In the genomic region with DNA sequence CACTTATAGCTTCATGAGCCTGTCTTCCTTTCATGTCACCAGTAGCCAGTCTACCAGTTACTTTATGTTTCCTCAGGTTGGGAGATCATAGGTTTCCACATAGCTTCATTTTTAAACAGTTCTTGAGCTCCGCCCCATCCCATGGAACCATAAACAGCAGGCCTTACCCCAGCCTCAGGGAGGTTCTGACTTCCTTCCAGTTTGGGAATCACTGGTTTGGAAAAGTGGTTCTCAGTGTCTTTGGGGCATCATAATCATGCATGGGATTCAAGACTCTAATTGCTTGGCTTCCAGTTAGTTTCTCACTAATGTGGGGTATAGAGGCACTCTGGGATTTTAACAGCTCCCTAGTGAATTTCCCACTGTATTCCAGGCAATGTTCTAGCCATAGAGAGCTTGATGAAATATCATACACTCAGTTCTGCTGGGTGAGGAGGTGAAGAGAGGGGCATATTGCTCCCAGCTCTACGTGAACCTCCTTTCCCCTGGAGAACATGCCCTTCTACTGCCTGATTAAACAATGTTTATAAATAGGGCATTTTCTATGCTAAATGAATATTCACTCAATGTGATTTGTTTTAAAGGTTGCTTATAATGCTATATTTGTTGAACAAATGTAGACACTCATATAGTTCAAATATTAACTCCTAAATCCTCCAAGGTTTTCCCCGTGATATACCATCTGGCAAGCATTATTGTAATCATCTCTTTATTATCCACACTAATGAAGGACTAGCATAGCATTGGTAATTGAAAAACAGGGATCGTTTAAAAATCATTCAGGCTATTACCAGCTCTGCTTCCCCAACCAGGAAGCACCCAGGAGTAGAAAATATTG, we compare ENCODE assay signal across 21 mouse cellular contexts.
"Had no signal": no experiment of that assay in that cellular context is flagged by ENCODE, and none has a peak within 500 bp of the region (broad histone marks: within the 10 kb centered on the region; RNA-seq: fewer than 3 reads in every experiment).

No protein-coding gene starts in this region.

- H3K27me3 ChIP-seq: limb, embryonic 13.5 days; liver, embryonic 12.5 days; liver, embryonic 15.5 days; lung, embryonic 15.5 days; megakaryocyte, embryonic 14.5 days had no signal

- H3K4me2 ChIP-seq: limb, embryonic 13.5 days; liver, embryonic 12.5 days; liver, embryonic 15.5 days; lung, embryonic 15.5 days had no signal

- H3K9me3 ChIP-seq: limb, embryonic 10.5 days; limb, embryonic 13.5 days; liver, embryonic 12.5 days; liver, embryonic 15.5 days; lung, embryonic 15.5 days; megakaryocyte, embryonic 14.5 days; midbrain, embryonic 10.5 days had no signal

- ATAC-seq: liver, embryonic 12.5 days had no signal

- DNase-seq: kidney, adult 18-20 months; kidney, adult 9 months; kidney, postnatal 14 days; kidney, postnatal 4 days; liver; lung, adult 18-20 months; lung, postnatal 10 days; lung, postnatal 36 days; midbrain, embryonic 14.5 days; right cerebral cortex, postnatal 4 days; thymus, adult 2 months; thymus, postnatal 14 days; thymus, postnatal 4 days had no signal

- H3K4me3 ChIP-seq: limb, embryonic 10.5 days; limb, embryonic 13.5 days; liver, embryonic 12.5 days; liver, embryonic 15.5 days; lung, embryonic 15.5 days; megakaryocyte, embryonic 14.5 days; midbrain, embryonic 10.5 days had no signal

- H3K36me3 ChIP-seq: limb, embryonic 10.5 days; limb, embryonic 13.5 days; liver, embryonic 12.5 days; liver, embryonic 15.5 days; lung, embryonic 15.5 days; midbrain, embryonic 10.5 days had no signal

- H3K9ac ChIP-seq: limb, embryonic 13.5 days; liver, embryonic 12.5 days; liver, embryonic 15.5 days; lung, embryonic 15.5 days had no signal

- H3K4me1 ChIP-seq: limb, embryonic 10.5 days; limb, embryonic 13.5 days; liver, embryonic 12.5 days; liver, embryonic 15.5 days; lung, embryonic 15.5 days; megakaryocyte, embryonic 14.5 days; midbrain, embryonic 10.5 days had no signal

- H3K27ac ChIP-seq: limb, embryonic 10.5 days; limb, embryonic 13.5 days; liver, embryonic 12.5 days; liver, embryonic 15.5 days; lung, embryonic 15.5 days; midbrain, embryonic 10.5 days; stomach, postnatal 0 days had no signal
